Mouse (Mus musculus): ENCODE measurements around the gene Pard3.

The Pard3 gene

DNA sequence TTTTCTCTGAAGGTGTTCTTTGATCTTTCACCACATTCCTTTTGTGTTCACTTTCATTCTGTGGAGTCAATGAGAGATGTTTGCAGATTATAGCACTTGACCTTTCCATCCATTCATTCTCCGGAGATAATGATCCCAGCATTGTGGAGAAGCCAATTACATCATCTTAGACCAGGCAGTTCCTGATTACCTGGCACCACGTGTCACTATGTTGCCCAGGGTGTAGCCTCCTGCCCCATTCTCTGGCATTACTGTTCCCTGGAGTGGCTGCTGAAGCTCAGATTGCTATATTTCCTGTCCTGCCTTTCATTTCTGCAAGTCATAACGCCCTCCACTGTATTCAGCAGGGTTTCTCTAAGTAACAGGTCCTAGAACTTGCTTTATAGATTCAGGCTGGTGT lies 304.7 kb downstream of the Pard3 start:
- DNase-seq = no peak

GRCm38 (mm10) chr8:127371326-127371949 lies 307.7 kb downstream of the Pard3 start:
- peak; percentile 70 for DNase-seq

DNA sequence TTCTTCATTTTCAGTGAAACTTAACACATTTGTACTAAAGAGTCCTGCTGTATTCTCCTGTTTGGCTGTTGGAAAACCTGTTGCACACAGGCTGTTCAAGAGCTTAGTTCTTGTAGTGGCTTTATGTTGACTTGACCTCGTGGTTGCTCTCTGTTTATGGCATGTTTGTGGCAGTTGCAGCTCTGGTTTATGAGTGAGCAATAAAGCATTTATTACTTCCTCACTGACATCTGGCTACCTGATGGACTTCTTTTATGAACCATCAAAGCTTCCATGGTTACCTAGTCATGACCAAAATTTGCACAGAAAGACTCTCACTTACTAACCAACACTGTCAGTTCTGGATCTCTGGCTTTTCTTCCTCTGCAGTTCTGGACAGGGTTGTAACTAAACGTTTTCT lies 314.1 kb downstream of the Pard3 start:
- DNase-seq = no peak

- DNase-seq = no peak
Measured at GRCm38 (mm10) chr8:127378994-127379858, 315.5 kb downstream of the Pard3 start.

- DNase-seq = no peak
Measured at GRCm38 (mm10) chr8:127381259-127381658, 317.6 kb downstream of the Pard3 start.

DNA sequence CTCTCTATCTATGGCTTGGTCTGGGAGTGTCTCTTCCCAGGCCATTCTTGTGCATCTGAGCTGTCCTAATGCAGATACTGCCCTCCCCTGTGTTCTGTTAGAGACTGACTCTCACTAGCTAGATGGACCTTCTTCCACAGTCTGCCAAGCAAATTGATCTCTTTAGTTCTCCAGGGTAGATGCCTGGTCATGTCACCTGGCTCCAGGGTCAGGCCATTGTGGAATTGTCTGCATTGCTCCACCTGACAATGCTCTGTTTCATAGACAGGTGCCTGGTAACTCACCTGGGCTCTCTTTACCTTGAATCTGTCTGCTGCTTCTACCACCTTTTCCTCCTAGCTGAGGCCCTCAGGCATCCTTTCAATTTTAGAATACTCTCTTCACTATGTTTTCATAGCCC lies 329.0 kb downstream of the Pard3 start:
- DNase-seq = peak; percentile 66

DNA sequence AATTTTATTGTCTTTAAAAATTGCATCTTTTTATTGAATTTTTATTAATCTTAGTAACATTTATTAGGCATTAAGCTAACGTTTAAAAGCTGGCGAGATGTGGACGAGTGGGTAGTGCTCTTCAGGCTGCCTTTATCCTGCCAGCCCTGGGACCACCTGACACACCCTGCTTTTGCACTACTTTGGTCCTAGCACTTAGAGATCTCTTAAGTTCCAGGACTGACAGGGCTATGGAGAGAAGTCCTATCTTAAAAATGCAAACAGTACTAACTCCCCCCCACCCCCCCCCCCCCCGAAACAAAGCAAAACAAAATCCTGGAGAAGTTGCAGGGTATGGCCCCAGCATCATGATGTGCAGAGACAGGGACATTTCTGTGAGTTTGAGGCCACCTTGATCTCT lies 331.8 kb downstream of the Pard3 start:
- DNase-seq = peak; percentile 23

DNA sequence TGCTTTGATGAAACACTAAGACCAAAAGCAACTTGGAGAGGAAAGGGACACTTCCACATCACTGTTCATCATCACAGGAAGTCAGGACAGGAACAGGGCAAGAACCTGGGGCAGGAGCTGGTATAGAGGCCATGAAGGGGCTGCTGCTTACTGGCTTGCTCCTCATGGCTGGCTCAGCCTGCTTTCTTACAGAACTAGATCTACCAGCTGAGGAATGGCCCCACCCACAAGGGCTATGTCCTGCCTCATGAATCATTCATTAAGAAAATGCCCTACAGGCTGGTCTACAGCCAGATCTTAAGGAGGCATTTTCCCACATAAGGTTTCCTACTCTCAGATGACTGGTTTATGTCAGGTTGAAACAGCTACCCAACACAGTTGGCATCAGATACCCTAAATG lies 342.1 kb downstream of the Pard3 start:
- no peak for DNase-seq

- DNase-seq = peak; percentile 72
Measured at GRCm38 (mm10) chr8:127410606-127411005, 346.9 kb downstream of the Pard3 start.

DNA sequence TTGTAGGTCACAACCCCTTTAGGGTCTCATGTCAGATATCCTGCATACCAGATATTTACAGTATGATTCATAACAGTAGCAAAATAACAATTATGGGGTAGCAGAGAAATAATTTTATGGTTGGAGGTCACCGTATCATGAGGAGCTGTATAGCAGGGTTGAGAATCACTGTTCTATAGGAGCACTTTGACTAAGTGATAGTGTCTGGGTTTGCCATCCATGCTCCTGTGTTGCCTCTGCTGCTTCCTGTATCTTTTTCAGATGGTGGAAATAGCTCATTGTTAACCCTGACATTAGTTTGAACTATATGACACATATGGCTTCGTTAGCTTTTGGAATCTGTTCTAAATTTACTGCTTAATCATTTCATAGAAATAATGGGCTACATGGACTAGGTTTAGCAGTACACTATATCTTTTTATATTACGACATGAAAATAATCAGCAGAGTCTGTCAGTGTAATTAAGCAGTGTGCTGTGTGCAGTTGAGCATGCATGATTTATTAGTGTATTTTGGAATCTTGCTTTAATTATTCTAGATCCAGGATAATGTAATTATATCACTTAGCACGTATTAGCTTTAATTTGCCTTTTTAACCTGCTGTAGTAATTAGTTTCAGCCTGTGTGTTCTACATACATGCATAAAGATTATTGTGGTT lies 347.6 kb downstream of the Pard3 start:
- DNase-seq = peak; percentile 45

GRCm38 (mm10) chr8:127423021-127423420 lies 359.3 kb downstream of the Pard3 start:
- DNase-seq = peak; percentile 17

- DNase-seq = peak; percentile 48
Measured at GRCm38 (mm10) chr8:127424211-127424916, 360.7 kb downstream of the Pard3 start.

DNA sequence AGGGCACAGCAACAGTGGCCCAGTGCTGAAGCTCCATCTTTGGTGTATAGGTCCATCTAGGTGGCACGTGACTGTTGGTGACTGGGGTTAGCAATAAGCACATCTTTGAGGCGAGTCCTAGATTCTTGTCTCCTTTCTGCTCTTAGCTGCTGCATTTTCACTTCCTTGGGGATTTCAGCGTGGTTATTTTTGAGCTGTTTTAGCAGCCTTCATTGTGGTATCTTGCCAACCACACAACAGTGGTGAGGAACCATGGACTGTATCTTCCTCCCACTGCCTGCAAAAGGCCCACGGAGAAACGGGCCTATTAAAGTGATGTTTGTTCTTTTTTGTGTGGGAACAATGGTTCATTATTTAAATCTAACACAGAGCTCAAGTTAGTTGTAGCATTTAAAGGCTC lies 363.2 kb downstream of the Pard3 start:
- DNase-seq = no peak

- peak; percentile 45 for DNase-seq
Measured at GRCm38 (mm10) chr8:127428004-127428403, 364.3 kb downstream of the Pard3 start.

DNA sequence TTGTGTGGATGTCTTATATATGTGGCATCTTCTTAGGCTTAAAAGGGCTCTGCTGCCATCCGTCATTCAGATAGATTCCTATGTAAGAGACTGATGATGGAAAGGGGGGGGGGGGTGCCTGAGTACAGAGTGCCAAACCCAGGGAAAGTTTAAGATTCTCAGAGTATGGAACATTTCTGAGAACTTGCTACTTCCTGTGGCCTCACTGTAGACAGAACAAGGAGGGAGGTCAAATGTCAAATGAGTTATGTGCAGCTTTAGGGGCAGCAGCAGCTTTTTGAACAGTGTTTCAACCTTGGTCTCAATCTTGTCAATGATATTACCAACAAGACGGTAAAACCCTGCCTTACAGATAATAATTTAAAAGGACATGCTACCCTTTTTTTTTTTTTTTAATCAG lies 367.5 kb downstream of the Pard3 start:
- DNase-seq = no peak

GRCm38 (mm10) chr8:127435975-127436374 lies 372.3 kb downstream of the Pard3 start:
- DNase-seq = no peak

DNA sequence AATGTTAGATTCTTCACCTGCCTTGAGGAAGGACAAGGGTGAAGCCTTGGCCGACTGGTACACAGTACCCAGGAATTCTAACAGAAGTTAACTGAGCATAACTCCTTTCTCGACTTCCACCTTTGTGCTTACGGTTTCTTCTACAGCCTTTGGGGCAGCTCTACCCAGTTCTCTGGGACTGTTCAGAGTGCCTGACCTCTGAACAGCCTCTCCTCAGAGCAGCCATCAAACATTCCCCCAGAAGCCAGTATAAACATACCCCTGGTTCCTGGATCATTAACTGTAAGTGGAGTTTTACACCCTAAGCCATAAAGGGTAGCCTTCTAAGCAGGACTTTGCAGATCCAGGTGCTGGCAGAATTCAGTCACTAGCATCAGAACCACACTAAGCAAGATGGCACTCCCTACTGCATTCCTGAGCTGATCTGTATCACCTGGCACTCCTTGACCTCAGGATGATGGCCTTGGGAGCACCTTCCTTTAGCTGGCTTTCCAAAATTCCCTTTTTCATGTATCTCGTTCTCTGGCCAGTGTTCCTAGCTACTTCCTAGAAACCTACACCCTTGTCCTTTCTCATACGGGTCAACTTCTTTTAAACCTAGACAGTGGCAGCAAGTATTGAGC lies 374.0 kb downstream of the Pard3 start:
- DNase-seq = no peak

DNA sequence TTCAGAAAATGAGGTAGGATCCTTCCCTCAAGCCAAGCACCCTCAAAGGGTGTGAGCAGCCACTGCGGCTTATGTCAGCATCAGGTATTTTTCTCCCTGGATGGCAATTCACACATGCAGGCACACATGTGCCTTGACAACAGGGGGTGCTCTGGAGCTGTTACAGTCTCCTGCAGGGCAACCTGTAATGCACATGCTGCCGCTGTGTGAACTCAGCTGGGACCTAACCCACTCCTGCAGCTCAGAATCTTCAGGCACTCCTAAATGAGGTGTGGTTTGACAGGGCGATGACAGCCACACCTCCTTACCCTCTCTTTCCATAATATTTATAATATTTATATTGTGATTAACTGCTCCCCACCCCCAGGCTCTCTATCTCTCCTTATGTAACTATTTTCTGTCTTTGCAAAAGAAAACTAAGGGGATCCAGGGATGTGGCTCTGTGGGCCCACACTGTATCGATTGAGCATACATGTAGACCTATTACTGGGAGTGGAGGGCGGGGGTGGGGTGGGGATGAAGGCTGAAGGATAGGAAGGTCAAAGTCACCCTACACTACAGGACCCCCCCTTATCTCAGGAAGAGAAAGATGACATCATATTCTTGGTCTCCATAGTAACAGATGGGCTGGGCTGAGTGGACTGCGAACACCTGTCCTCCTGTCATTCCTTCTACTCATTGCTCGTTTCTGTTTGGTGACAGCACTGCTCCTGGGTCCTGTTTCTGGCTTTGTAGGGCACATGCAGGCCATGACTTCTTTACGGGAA lies 375.1 kb downstream of the Pard3 start:
- DNase-seq = peak; percentile 96

DNA sequence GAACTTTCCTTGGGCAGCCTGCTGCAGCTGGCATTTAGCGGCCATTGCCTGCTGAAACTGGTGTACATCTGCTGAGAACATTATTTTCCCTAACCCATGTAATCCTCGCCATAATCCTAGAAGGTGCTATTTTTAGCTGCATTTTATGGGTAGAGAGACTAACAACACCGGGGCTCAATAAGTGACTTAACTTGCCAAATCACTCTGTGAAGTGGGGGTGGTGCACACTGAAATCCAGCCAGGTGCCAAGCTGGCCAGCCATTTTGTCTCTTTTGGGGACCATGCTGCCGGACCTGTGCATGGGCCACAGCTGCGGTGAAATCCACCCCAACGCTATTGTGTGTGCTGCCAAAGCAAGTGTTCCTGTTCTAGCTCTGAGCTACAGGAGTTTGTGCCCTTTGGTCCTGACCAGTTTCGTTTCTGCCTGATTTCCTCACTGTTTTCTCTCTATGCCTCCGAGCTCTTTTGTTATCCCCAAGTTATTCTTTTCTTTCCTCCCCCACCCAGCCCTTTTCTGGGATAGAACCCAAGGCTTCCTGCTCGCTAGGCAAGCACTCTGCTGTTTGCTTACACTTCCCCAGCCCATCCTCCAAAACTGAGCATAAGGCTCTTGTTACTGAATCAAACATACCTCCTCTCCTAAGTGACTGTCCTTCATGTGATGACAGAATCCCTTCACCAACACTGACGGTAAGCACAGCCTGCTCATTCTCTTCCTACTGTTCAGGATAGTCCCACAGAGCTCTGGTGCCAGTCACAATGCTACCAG lies 375.9 kb downstream of the Pard3 start:
- DNase-seq = peak; percentile 94

GRCm38 (mm10) chr8:127440161-127440833 lies 376.6 kb downstream of the Pard3 start:
- DNase-seq = peak; percentile 91

Data from heart, adult 11 months (tissue).